Mouse (Mus musculus) urinary bladder, postnatal 10 days (tissue): Measurements from ENCODE around the gene Arpp21.

Experiments
- DNase-seq: peaks from one replicate; pipeline ENCODE4 v3.0.0; 2022; ENCODE audit warnings: low spot score

The Arpp21 gene

DNA sequence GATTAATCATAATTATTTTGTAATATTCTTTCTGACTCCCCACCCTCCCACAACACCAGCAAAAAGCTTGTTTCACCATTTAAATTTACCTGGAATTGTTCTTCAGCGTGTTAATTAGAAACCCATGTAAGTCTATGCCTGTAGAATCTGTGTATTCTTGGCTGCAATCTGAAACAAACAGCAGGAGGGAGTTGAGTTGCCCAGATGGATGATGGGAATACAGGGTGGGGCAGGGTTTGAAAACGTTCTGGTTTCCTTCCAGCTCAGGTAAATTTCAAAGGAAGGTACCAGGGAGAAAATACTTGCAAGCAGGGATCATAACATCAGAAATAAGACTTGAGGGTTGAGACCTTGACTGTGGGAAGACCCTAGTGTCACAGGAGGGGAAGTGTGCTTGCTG, 58.2 kb downstream of the Arpp21 start:
- no peak for DNase-seq

DNA sequence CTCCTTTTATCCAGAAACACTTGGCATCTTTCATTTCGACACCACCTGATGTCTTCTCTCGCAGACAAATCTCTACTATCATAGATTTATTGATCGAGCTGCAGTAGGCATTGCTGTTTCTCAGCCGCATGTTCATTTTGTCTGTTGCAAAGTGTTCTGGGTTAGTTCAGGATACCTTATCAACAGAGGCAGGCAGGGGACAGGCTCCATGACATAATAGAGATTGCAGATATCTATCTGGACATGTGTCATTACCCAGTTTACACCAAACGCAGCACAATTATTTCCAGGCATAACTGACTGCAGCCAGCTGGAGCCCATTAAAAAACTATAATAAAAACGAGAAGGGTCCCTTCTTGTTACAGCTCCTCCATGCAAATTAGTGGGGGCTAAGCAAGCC, 59.4 kb downstream of the Arpp21 start:
- DNase-seq = no peak

DNA sequence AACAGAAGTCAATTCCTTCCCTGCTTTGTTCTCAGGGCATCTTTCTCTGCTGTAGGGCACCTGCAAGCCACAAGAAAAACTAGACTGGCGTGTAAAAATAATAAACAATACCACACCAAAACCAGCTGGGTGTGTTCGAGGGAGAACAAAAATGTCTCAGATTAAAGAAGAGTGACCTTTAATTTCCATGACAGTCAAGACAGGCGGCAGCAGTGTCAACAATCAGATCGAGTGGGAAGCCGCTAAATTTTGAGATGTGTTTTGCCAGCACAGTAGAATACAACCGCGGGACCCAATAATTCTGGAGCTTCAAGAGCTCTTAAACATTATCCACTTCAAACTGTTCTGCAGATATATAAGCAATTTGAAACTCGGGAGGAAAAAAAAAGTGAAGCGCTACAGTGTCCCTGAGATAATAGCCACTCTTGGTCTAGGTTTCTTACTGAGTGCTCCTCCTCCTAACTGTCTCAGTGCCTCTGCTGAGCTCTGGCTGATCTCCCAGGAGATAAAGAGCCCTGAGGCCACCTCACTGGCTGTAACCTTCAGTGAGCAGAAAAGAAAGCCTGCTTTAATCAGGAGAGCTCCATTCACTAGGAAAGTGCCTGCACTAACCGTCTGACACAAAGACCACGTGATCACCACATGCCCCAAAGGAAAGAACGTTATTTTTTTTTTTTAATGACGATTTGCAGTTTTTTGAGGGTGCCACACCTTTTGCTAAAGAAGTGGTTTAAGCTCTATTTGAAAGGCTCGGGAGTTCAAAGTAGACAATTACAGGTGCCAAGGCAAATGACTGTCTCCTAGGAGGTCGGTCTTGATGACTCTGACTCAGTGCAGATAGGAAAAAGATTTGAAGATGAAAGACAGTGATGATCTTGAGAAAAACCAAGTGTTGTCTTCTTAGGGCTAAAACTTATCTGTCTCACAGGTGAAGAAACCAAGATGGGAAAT, 61.1 kb downstream of the Arpp21 start:
- DNase-seq = no peak

DNA sequence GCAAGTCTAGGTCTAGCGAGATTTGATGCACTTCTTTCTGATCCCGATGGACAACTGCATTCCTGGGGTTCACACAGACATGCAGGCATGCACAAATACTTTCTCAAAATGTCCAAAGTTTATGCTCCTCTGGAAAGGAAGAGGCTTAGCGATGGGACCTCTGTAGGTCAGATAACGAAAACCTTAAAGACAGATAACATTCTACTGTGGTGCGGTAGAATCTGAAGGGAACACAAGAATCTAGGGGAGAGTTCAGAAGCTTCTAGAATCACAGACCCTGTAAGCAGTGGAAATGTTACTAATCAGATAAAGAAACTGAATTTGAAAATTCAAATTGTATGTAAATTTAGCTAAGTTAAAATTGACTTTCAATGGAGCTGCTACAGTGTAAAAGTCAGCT, 62.0 kb downstream of the Arpp21 start:
- DNase-seq = no peak

DNA sequence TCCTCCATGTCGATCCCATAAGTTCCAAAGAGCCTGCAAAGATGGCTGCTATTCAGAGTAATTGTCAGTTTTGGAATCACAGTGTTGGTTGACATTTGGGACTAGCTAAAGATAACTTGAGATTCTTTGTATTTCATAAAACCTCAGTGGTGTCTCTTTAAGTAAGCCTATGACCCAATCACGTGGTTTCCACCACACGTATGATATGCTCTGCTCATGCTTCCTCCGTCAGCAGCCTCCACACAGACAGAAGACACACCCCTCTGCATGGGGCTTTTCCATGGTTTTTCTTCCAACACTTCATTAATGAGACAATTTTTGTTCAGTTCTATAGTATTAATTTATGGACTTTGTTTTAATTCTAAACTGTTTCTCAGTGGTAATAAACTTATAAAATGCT, 71.1 kb downstream of the Arpp21 start:
- no peak for DNase-seq

DNA sequence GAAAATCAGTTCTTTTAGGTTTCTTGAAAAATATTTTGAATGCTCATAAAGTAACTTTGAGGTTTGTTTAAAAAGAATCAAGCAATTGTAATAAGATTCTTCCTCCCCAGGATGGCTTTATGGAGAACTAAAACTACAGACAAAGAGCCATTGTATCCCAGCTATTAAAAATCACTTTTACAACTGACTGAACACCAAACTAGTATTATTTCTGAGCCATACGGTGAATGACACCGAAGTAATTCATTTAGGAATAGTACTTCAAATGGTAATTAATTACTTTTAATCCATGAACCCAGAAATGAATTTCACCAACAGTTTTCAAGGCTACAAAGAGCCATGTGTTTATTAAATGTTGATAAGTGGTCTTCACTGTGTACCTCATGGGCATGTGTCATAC, 74.8 kb downstream of the Arpp21 start:
- no peak for DNase-seq

DNA sequence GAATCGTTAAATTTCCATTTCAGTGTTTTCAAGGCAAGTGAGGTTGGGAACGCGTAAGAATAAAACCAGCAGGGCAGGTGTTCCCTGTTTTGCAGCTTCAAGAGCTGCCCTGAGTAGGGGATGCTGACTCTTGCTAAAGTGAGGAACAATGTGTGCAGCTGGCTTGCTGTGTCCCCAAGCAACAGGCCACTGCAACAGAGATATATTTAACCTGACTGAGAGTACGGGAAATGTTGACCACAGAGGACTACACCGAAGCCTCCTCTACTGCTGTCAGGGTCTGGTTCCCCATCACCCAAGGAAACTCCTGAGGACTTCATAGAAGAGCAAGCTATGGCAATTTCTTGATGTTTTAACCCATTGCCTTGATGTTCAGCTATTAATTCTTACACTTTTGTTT, 81.8 kb downstream of the Arpp21 start:
- DNase-seq = no peak

DNA sequence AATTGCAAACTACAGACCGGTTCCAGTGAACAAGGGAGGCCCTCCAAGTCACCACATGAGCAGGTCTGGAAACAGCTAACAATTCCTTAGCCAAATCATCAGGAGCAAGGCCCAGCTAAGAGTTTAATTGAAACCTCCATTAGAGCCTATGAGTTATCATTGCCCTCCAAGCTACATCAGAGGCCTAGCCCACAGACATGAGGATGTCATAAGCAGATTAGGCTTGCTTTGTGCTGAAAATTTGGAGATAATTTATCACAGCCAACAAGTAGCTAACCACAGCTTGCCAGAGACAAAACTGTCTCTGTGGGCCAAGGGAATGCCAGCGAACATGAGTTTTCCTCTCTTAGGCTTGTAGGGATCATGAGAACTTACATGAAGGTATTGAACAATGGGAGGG, 83.0 kb downstream of the Arpp21 start:
- no peak for DNase-seq

DNA sequence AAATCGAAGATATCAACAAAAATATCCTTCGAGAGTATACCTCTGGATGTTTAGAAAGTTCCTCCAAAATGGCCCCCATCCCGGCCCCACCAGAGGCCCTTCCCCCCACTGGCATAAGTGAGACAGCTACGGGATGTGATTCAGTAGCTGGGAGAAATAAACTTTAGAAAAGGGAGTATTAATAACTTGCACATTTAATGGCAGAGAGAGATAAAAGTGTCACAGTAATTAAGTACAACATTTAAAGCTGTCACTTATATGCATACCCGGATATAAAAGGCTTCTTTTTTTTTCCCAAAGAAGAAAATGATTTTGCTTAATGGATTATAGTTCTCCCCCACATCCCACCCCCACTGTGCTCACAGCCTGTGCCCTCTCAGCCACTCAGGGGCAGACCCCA, 84.6 kb downstream of the Arpp21 start:
- no peak for DNase-seq

DNA sequence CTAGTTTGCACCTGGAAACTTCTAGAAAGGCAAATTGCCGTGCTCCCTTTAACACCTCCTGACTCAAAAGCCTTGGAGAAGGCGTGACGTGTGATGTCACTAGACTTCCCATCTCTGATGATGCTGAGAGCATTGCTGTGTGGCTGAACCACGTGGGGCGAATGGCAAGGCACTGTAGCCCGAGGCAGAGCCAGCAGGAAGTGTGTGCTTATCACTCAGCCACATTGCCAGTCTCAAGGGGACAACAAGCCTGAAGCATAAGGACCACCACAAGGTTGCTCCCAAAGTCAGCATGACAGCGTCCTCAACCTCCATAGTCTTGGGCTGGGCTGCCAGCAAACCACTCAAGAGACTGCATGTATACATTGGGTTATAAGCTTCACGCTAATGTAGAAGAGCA, 95.1 kb downstream of the Arpp21 start:
- DNase-seq = no peak

DNA sequence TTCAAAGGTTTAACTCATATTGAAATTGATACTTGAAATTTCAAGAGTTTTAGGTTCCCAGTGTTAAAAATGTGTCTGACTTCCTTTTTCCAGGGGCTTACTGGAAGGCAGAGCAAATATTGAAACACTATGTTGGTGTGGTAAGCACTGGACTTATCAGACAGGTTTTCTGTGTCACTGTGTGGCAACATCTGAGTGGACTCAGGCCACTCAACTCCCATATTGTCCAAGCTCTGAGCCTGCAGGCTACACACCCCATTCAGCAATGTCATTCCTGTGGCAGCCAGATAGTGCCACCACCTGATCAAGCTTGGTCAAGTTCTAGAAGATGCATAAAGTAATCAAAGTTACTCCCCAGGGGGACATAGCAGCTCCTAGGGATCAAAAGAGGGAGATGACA, 97.9 kb downstream of the Arpp21 start:
- DNase-seq = no peak

DNA sequence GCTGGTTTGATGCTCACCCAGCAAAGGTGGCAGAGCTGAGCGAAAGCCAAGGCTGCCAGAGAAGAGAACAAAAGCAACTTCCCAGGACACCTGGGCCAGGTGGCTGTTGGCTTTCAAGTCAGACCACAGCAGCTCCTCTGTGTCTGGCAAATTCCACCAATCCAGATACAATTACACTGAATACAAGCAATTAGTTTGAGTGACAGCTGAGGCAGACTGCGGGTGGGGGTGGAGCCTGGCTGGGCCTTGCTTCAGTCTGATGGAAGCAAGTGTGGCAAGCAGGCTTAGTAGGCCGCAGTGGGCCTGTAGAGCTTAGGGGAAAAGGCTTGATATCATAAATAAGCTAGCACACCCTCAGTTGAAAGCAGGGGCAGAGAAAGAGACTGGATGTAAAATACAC, 104.9 kb downstream of the Arpp21 start:
- DNase-seq = no peak

DNA sequence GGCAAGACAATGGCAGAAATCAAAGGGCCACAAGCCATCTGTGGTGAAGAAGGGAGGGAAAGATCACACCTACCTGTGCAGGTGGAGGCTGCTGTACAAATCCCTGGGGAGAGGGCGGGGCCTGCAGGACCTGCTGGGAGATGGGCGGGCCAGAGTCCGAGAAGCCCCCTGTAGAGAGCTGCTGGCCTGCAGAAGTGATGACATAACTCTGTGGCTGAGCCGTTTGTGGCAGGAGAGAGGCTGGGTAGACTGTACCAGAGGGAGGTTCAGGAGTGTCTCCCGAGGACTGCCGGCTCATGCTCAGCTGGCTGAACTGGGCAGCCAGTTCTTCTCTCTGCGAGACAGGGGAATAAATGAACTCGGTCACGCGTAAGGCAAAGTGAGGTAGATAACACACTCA, 111.1 kb downstream of the Arpp21 start:
- DNase-seq = no peak

DNA sequence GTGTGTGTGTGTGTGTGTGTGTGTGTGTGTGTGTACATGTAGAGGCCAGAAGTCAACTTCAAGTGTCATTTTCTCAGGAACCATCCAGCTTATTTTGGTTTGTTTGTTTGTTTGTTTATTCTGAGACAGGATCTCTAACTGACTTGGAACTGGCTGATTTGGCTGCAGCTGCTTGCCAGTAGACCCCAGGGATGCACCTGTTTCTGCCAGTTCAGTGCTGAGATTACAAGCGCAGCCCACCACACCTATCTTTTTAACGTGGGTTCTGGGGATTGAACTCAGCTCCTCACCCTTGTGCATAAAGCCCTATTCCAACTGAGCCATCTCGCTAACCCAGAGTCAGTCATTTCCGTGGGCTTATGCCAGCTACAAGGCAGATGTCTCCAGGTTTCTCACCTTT, 111.6 kb downstream of the Arpp21 start:
- no peak for DNase-seq

DNA sequence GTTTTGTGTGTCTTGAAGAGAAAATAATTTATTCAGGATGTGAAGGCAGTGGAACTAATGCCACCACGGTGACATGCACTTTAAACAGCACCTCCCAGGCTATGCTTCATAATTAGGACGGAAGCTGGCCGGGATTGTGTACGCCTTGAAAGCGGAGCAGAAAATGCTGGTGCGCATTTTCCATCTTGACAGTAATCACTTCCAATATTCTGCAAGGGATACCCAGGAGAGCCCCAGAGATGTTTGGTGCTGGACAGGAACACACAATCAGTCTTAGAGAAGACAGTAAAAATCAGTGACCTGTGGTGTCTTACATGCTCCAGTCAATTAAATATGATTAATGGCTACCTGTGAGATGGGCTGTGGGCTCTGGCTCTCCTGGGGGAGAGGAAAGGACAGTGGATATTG, 112.3 kb downstream of the Arpp21 start:
- no peak for DNase-seq

DNA sequence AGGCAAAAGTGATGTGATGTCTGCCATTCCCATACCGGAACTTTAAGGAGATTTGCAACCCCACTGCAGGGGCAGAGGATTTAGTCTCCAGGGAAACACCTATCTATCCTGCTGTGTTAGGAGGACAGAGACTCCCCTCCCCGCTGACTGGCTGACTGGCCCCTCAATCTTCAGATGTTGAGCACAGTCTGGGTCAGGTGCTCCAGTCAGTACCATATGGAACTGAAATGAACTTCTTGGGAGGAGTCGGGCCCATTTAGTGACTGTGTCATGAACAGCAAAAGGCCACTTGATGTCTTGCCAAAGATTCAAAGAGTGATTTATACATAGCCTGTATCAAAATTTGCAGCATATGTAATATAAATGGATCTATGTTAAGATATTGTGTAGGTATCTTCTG, 116.2 kb downstream of the Arpp21 start:
- no peak for DNase-seq

DNA sequence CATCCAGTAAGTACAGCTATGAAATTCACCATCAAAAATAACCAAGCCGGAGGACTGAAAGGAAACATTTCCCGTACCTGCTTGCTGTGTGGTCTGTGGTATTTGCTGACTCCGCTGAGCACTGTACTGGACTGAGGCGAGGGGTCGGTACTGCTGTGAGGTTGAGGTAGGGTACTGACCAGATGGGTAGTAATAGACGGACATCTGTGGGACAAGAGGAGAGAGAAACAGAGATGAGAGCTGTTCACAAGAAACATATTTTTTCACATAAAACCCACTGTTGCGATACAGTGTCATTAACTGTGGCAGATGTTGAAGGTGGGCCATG, 116.7 kb downstream of the Arpp21 start:
- DNase-seq = no peak

DNA sequence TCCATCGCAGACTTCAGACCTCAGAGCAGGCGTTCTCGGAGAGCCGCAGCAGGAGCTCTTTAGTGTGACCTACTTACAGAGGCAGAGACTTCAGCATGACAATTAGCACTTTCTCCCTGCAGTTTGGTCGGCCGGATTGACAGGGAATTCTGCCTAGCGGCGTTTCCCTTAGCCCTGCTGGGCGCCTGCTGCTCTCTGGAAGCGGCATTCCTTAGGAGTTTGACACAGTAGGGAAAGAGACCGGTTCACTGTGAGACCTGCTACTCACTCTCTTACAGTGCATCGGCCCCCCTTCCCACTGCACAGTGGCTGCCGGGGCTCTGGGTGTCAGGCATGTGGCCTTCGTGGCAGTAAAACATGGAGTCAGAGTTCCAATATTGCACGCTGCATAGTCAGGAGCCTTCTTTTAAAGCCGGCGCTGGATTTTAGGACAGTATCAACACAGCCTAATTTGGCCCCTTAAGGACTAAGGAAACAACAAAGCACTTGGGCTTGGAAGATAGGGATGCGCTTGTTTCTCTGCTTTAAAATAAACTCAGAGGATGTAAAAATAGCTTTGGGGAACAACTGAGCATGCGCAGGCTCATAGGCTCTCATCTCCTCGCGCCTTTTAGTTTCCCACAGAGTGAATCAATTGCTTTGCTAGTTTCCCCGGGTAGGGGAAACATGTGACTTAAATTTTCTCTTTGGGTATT, 117.2 kb downstream of the Arpp21 start:
- no peak for DNase-seq

DNA sequence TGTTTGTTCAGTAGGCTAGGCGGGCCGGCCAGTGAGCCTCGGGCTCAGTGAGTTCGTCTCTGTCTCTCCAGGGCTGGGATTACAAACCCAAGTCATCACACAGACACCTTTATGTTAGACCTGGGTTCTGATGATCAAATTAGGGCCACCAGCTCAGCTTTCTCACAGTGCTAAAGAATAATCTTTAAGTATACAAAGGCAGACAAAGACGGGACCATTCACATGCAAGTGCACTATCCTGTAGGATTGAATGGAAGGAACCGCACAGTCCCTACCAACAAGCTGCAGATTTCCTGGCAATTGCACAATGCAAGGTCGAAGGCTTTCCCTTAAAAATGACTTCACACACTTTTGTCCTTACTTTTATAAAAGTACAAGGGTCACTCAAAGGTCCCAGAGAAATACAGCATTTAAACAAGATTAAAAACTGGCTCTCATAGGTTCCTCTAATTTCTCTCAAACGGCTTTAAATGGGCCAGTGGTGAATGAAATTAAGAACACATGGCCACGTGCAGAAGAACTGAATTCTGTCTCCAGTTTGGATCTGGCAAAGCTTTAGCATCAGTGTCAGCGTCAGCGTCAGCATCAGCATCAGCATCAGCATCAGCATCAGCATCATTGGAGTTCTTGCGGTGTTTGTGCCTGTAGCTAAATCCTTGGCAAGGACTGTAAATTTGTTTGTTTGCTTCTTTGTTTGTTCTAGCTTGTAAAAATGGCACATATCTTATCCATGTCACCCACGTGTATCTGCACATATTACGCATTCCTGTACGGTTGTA, 117.9 kb downstream of the Arpp21 start:
- no peak for DNase-seq

DNA sequence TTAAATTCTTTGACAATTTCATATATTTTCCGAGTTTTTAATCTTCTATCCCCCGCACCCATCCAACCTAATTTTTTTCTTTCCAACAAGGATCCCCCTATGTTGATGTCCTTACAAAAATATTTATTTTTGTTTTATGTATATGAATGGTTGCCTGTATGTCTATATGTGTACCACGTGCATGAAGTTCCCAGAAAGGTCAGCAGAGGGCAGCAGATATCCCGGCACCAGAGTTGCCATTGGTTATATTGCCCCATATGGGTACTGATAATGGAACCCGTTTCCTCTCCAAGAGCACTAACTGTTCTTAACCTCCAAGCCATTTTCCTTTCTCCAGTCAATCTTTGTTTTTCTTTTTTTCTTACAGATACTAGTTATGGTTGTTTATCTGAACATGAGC, 124.1 kb downstream of the Arpp21 start:
- no peak for DNase-seq

DNA sequence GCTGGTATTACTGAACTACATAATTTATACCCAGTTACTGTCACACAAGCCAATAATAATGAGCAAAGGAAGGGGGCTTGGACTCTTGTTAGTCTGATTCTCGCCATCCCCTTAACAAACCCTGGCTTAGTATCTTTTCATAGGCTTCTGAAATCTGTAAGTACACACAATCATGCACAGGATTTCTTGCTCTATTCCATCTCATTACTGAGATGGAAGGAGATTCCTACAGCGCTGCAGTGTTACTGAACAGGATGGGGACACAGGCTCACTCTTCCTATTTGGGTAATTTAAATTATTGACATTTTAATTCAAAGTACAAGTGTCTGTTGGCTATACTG, 132.9 kb downstream of the Arpp21 start:
- no peak for DNase-seq

DNA sequence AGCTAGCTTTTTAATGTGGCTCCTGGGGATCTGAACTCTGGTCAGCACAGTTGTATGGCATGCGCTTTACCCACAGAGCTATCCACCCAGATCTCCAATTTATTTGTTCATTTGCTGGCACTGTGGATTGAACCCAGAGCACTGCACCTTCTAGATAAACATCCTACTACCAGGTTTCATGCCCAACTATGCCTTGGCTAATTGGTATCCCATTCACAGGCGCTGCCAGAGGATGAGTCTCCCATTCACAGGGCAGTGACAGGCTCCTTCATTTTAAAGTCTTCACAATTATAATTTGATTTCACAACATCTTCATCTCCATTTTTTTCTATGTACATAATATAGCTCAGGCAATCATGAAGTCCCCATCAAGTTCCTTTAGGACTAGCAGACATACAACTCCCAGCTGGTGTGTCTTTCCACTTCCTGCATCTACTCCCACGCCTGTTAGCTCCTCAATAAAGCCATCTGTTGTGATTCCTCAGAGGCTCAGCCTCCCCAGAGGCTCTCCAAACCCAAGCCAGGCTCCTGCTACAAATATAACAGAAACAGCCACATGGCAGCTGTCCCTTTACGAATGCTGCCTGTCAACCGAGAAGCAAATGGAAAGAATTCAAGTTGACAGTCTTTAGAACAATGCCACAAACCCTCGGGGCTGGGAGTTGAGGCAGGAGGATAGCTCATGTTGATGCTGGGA, 133.4 kb downstream of the Arpp21 start:
- no peak for DNase-seq
